Comparison of ENCODE assay signal across 9 mouse cellular contexts in genomic region chr17:47952368-47953081, GRCm38 (mm10). TPM values are rescaled to one million over a fixed set of nuclear protein-coding genes. Genes with fewer than 3 reads are reported as not detected.
DNase-seq lines count a peak whose midpoint lies in the region; ATAC-seq and TF ChIP-seq lines count a peak whose summit lies in the region.
"Had no signal": no experiment of that assay in that cellular context is flagged by ENCODE, and none has a peak within 500 bp of the region (broad histone marks: within the 10 kb centered on the region; RNA-seq: fewer than 3 reads in every experiment).

No protein-coding gene starts in this region.

- TF ChIP-seq EP300 in heart, adult 2 months (IDR thresholded peaks at IDR 0.05; ENCODE audit: insufficient read depth, low read depth, low read length) = no peak

- no peak for ATAC-seq in heart, embryonic 12.5 days (ENCODE audit: insufficient number of reproducible peaks, low FRiP score)
- peak; percentile 81 for ATAC-seq in forebrain, postnatal 0 days

- H3K79me2 ChIP-seq in heart, adult 2 months (replicated peaks; ENCODE audit: control insufficient read depth, insufficient read depth, low read length) = no peaks in the 10 kb centered on the region

- no peak overlapping the region for H3K4me3 ChIP-seq in heart, embryonic 12.5 days
- H3K4me3 ChIP-seq in heart, adult 2 months = no peak overlapping the region
- no peak overlapping the region for H3K4me3 ChIP-seq in forebrain, postnatal 0 days (ENCODE audit: low read depth, low read length)

- TF ChIP-seq CTCF in heart, adult 2 months (IDR thresholded peaks at IDR 0.05) = no peak
- TF ChIP-seq CTCF in forebrain, postnatal 0 days (IDR thresholded peaks at IDR 0.05; ENCODE audit: low read depth) = no peak

- H3K4me1 ChIP-seq in heart, embryonic 12.5 days (replicated peaks) = peaks cover 32% of the 10 kb centered on the region
- H3K4me1 ChIP-seq in heart, adult 2 months (ENCODE audit: control insufficient read depth, insufficient read depth, low read length) = no peaks in the 10 kb centered on the region
- peaks cover 4% of the 10 kb centered on the region; the same call in 1 of the 2 replicates for H3K4me1 ChIP-seq in forebrain, postnatal 0 days (ENCODE audit: insufficient read depth)

- 0 out of 2 replicates have a peak overlapping the region, but pooled peaks have one; percentile 15 for H3K4me2 ChIP-seq in heart, embryonic 12.5 days
- H3K4me2 ChIP-seq in forebrain, postnatal 0 days (ENCODE audit: low read depth) = 0 out of 2 replicates have a peak overlapping the region, but pooled peaks have one; percentile 8

- no peak for DNase-seq in heart, adult 2 months
- peak; percentile 17 to 44 for DNase-seq in adrenal gland, postnatal 36 days
- DNase-seq in forebrain, postnatal 0 days = peak; percentile 25
- peak; percentile 51 to 60 for DNase-seq in kidney, postnatal 36 days
- DNase-seq in frontal cortex, adult 2 months (ENCODE audit: extremely low spot score in 1 of 2, low spot score in 1 of 2) = no peak
- DNase-seq in layer of hippocampus, adult 9-11 months = no peak
- DNase-seq in left cerebral cortex, adult 11 months (ENCODE audit: low spot score) = no peak
- DNase-seq: cerebellum, postnatal 25 days had no signal

- H3K27me3 ChIP-seq in heart, embryonic 12.5 days (replicated peaks) = no peaks in the 10 kb centered on the region; the same call in 1 of the 2 replicates
- no peaks in the 10 kb centered on the region for H3K27me3 ChIP-seq in heart, adult 2 months (ENCODE audit: control insufficient read depth, insufficient read depth, low read length)
- H3K27me3 ChIP-seq in forebrain, postnatal 0 days (ENCODE audit: insufficient read depth, low read length) = no peaks in the 10 kb centered on the region; the same call in 1 of the 2 replicates

- H3K9me3 ChIP-seq in heart, embryonic 12.5 days (replicated peaks) = no peaks in the 10 kb centered on the region
- no peaks in the 10 kb centered on the region for H3K9me3 ChIP-seq in forebrain, postnatal 0 days (ENCODE audit: low read length)

- peak overlapping the region; percentile 25; the same call in 1 of the 2 replicates for H3K9ac ChIP-seq in heart, embryonic 12.5 days
- H3K9ac ChIP-seq in heart, adult 2 months (ENCODE audit: low read depth, low read length) = no peak overlapping the region
- no peak overlapping the region for H3K9ac ChIP-seq in forebrain, postnatal 0 days

- intact Hi-C loops in heart, adult 2 months (cut with DNase I) = no loop called here

- H3K27ac ChIP-seq in heart, embryonic 12.5 days (ENCODE audit: poor library complexity, severe bottlenecking) = no peak overlapping the region
- no peak overlapping the region for H3K27ac ChIP-seq in heart, adult 2 months
- 0 out of 2 replicates have a peak overlapping the region, but pooled peaks have one; percentile 9 for H3K27ac ChIP-seq in forebrain, postnatal 0 days (ENCODE audit: low read depth, low read length)

- 25% methylated on average over 12 of the region's 12 CpGs for WGBS in heart, embryonic 12.5 days
- WGBS in heart, adult 2 months = 30% methylated on average over 12 of the region's 12 CpGs
- WGBS in forebrain, postnatal 0 days = 18% methylated on average over 12 of the region's 12 CpGs

- H3K36me3 ChIP-seq in heart, embryonic 12.5 days = no peaks in the 10 kb centered on the region
- H3K36me3 ChIP-seq in heart, adult 2 months (ENCODE audit: control insufficient read depth, insufficient read depth, low read length) = no peaks in the 10 kb centered on the region
- no peaks in the 10 kb centered on the region for H3K36me3 ChIP-seq in forebrain, postnatal 0 days (ENCODE audit: insufficient read depth)

- no peak for TF ChIP-seq POLR2A in heart, adult 2 months (IDR thresholded peaks at IDR 0.05; ENCODE audit: insufficient read depth, low read depth, low read length)

RNA-seq across cellular contexts. Expression of gene Foxp4, which starts 28.1 kb away (rescaled TPM):
- 20.7 and 22.5 TPM in 2 replicates for polyA plus RNA-seq in heart, embryonic 12.5 days (2016; fragmentation: Nextera tagmentation; extraction: Ambion mirVana)
- 10 to 100 TPM; 10.0 to 11.7 TPM for total RNA-seq in heart, adult 2 months (2021)
- polyA plus RNA-seq in heart, adult 2 months (2012; rRNA removed) = 10.2 and 13.7 TPM in 2 replicates
- total RNA-seq in adrenal gland, postnatal 36 days (2021) = 10 to 100 TPM; 23.0 to 23.6 TPM
- total RNA-seq in forebrain, postnatal 0 days (2014; rRNA removed) = 108 and 109 TPM in 2 replicates
- polyA plus RNA-seq in forebrain, postnatal 0 days (2015; fragmentation: Nextera tagmentation; extraction: Ambion mirVana) = 45.7 and 56.4 TPM in 2 replicates
- 41.7 and 50.1 TPM in 2 replicates for polyA plus RNA-seq in frontal cortex, adult 2 months (2012; rRNA removed)

Comparison
In these comparisons a context has a peak if more than half of its experiments do, and no peak if none do; other contexts are left out.
1. DNase-seq: peak in adrenal gland, postnatal 36 days (2 of 2), forebrain, postnatal 0 days (single experiment) and kidney, postnatal 36 days (2 of 2); none in heart, adult 2 months (0 of 2), frontal cortex, adult 2 months (0 of 2), layer of hippocampus, adult 9-11 months (single experiment) and left cerebral cortex, adult 11 months (single experiment).